Mouse (Mus musculus) liver, adult 2 months (tissue): ENCODE measurements around the gene Pepd.

Experiments
- CTCF ChIP-seq: fragments of 200-500 bp; IDR thresholded peaks from 2 replicates; pipeline ENCODE4 v1.5.1; 2011; ENCODE audit warnings: low read depth, low read length, control low read depth
- POLR2A ChIP-seq: fragments of 200-500 bp; IDR thresholded peaks from 2 replicates; pipeline ENCODE4 v1.6.1; 2011; ENCODE audit warnings: low read length, control low read depth; ENCODE audit not compliant: insufficient read depth; ENCODE audit errors: extremely low read depth

- no peak for TF ChIP-seq CTCF
- TF ChIP-seq POLR2A = no peak
These were observed 73.5 kb downstream of the Pepd start for GRCm38 (mm10) chr7:34985646-34986045.
